Mouse (Mus musculus) gastrocnemius, adult 18-20 months (tissue): ENCODE measurements around the gene Tut1. TPM values are rescaled to one million over a fixed set of nuclear protein-coding genes. Genes with fewer than 3 reads are reported as not detected.

ENCODE experiments used
- DNase-seq: peaks from one replicate; pipeline ENCODE4 v3.0.0; 2021; ENCODE audit warnings: low spot score
- long read RNA-seq, 2 experiments: library from polyadenylated mRNA; stranded (forward); transcript quantifications; one replicate each; pipeline ENCODE4 v2.0.0; 2021
- total RNA-seq, 2 experiments: library from RNA; stranded (reverse); gene quantifications; 2 replicates each; pipeline ENCODE4 v1.2.3; 2021

Tut1 gene
- total RNA-seq = 1 to 10 TPM; 7.6 to 8.2 TPM
- long read RNA-seq, experiment 1, transcript Tut1-201 (9 exons, 2,753 nt) = major isoform, 15 of 18 reads
- long read RNA-seq, experiment 1, partial matches to known transcripts = 2 of 18 reads
- long read RNA-seq, experiment 1, other reads (novel, unspliced or antisense) = 0 of 18 reads
- long read RNA-seq, experiment 2, transcript Tut1-201 (9 exons, 2,753 nt) = major isoform, 5 of 5 reads
- long read RNA-seq, experiment 2, partial matches to known transcripts = 0 of 5 reads
- long read RNA-seq, experiment 2, other reads (novel, unspliced or antisense) = 0 of 5 reads

DNA sequence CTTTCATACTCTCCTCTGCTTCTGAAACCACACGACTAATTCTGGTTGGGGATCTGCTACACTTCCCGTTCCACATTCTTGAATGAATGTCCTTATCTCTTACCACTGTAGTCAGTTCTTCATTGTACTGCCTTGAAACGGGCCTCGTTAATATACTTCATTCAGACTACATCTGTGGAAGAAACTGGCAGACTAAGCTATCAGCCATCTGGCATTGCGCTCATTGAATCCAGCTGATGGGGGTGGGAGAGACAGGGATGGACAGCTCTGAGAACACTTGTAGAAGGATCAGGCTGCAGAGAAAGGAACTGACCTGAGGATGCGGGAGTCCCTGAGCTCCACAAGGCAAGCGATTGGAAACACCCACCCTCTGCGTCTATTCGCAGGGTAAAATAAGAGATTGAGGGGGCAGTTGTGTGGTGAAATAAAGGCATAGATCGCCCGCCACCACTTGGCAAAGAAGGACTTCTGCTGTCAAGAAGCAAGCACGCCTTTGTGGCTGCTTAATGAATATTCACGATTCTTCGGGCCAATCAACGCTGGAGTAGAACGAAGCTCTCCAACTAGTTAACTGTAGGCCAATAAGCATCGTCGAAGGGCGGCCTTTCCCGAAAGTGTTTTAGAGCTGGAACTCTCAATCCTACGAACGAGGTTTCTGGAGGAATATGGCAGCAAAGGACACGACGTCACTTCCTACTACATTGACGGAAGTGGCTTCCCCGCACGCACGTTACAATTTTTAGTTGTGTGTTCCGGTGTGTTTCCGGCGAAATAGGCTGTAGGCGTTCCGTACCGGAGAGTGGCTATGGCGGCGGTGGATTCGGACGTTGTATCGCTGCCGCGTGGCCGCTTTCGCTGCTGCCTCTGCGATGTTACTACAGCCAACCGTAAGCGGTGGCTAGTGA lies at the start of gene Tut1:
Tut1 (plus strand) TSS at position 713 of the 905 bp plus-strand sequence.
- peak; percentile 96 for DNase-seq

DNA sequence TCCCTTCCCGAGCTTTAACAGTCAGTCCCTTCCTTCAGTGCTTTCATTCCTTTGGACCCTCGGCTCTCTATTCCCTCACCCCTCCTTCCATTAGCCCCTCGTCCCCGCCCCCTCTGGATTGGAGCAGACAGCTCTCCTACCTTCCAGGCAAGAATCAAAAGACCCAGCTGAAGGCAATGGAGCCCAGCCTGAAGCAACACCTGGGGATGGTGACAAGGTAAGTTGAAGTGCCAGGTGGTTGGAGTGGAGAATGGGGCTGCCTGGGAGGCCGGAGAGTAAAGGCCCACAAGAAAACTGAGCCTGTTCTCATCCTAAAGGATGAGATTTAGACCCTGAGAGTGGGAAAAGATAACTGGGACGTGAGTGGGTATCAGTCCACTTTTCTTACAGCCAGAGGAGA lies 45.1 kb upstream of the Tut1 start:
- no peak for DNase-seq

DNA sequence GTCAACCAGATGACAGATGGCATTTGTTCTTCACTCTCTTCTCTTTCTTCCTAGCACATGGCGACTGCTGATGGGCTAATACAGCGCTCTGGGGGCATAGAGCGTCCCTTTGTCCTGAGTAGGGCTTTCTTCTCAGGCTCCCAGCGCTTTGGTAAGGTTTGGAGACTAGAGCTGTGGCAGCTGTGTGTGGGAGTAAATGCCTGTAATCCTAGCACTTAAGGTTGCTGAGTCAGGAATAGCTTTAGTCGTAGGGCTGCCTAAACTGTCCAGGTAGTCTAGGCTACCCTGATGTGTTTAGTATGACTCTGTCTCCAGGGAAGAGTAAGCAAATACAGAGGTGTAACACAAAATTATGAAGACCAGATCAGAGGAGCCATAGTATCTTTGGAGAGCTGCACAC lies 41.8 kb upstream of the Tut1 start:
- DNase-seq = no peak

DNA sequence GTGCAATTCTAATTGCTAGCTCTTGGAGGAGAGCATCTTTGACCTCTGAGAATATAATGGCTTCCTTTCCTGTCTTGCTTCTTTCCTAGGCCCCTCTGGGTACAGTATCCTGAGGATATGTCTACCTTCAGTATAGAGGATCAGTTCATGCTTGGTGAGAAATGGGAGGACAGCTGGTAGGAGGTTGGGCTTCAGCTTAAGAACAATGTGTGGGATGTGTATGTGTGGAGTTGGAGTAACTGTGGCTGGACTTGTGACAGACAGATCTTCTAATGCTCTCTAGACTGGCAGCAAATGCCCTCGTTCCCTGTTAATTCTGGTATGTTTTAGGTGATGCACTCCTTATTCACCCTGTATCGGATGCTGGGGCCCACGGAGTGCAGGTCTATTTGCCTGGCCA lies 39.4 kb upstream of the Tut1 start:
- DNase-seq = no peak

DNA sequence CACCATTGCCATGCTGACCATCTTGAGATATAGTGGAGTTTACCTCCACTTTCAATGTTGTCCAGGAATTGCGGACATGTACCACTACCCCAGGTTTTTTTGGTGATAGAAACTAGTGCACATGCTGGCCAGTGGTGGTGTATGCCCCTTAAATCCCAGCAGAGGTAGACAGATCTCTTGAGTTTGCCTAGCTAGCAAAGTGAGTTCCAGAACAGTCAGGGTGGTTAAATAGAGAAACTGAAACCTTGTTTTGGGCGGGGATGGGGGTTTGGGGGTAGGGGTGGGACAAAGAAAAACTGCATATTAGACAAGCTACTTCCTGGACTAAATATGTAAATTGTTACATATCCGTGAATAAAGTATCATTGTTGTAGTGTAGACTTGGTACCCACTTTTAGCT lies 34.6 kb upstream of the Tut1 start:
- no peak for DNase-seq

DNA sequence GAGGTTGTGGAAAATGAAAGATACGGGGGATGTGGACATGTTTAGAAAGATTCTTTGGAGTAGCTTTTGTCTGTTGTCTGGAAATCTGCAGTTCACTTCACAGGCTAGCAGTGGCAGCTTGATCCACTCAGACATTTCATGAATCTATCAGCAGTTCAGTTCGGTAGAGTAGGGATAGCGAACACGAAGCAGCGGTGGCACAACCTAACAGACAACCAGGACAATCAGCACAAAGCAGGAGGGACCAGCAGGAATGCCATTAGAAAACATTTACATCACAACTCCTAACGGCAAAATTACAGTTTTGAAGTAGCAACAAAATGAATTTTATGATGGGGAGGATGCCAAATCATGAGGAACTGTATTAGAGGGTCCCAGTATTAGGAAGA lies 34.0 kb upstream of the Tut1 start:
- DNase-seq = no peak

DNA sequence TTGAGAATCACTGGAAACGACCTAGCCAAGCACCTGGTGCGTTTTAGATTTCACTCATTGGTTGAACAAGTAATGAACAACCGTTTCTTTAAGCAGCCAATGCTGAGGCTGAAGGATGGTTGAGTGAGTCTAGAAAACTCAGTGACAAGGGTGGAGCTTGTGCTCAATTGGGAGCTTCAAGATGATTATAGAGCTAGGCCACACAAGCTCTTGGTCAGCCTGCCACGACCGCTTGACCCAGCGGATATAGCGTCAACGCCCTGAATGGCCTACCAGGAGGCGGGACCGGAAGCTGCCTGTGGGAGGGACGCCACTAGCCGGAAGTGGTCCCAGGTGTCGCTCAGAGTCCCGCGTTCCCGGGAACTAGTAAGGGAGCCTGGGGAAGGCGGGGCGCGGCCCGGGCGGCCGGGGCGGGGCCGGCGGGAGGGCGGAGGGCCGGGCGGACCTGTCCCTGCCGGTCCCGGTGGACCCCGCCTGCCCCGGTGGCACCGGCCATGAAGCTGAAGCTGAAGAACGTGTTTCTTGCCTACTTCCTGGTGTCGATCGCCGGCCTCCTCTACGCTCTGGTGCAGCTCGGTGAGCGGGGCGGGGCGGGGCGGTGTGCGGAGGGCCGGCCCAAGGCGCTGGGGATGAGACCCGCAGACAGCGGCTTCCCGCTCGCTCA lies 33.4 kb upstream of the Tut1 start, which contains the start of gene B3gat3:
B3gat3 (plus strand) TSS at position 302 of the 664 bp plus-strand sequence.
- peak; percentile 97 for DNase-seq

DNA sequence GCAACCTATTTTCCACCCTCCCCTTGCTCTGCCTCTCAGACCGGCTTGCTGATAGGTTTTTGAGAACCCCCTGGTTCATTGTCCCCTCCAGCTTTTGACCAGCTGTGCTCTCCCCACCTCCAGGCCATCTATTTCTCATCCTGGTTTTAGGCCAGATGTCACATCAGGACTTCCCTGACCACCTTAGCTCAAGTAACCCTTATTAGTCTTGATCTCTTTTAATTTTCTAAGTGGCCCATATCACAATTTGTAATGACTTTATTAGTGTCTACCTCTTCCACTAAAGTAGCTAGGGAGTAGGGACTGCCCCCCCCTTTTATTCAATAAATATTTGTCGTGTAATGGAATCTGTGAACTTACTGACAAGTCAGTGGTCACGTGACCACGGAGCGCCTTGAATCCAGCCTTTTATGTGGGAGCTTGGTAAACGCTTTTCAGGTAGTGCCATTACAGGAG lies 32.8 kb upstream of the Tut1 start:
- no peak for DNase-seq

DNA sequence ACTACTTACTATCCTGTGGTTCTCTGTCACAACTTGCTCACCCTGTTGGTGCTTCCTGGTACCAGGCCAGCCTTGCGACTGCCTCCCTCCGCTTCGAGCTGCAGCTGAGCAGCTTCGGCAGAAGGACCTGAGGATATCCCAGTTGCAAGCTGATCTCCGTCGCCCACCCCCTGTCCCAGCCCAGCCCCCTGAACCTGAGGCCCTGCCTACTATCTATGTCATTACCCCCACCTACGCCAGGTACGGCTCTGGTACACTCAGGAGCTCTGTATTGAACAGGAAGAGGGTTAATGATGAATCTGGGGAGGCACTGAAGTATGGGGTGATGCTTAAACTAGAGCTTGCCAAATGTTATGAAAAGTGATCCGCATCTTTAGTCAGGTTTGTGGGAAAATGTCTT lies 31.9 kb upstream of the Tut1 start:
- DNase-seq = no peak

DNA sequence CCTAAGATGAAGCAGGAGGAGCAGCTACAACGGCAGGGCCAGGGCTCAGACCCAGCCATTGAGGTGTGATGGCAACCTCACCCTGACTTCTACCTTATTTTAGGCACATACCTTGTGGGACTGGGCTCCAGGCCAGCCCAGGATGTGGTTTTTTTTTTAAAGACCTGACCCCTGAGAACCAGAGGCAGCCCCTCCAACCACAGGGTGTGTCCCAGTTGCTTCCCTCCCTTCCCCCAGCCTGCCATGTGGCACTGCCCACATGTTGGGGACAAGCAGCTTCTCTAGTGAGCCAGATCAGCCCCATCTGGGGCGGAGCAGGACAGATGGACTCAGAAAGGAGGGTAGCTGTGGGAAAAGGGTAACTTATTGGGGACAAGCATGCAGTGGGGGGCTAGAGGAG lies 26.9 kb upstream of the Tut1 start:
- DNase-seq = no peak

DNA sequence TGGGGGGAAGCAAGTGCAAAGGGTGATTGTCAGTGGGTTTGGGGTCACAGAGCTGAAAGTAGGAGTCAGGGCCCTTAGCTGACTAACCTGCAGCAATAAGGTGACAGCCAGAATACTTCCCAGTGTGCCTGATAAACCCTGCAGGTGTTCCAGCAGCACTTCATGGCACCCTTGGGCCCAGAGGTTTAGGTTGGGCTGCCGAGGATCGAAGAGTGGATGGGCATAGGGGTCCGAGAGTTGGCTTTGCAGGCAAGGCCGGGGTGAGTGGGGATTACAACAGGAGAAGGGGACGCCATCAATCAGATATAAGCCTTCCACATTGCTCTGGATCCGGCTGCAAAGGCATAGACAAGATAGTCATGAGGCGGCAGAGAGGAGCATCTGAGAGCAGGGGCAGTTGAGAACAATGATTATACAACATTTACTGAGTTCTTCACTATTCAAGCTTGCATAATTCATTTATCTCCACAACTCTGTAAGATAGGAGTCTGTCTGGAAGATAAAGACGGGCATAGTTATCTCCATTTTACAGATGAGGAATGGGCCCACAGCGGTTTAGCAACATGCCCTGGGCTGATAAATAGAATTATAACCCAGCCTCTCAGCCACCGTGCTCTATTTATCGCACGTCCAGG lies 25.6 kb upstream of the Tut1 start:
- DNase-seq = no peak

DNA sequence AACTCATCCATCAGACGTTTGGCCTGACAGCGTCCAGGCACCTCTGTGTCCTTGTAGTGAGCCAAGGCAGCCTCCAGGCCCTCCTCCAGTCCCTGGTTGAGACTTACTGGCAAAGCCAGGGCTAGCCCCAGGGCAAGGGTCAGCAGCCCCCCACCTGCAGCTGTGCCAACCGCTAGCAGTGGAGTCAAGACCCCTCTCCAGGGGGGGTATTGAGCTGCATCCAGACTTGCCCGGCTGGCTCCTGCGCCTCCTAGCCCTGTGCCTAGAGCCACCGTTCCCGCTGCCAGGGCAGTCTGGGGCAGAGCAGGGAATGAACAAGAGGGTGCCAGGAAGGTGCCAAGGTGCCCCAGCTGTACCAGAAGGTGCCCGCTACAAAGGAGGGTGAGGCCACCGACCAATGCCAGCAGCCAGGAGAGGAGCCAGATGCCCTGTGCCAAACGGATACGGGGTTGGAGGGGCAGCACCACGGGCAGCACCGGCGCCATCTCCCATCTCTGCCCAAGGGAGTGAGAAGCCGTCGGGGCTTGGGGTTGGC lies 24.9 kb upstream of the Tut1 start:
- no peak for DNase-seq

DNA sequence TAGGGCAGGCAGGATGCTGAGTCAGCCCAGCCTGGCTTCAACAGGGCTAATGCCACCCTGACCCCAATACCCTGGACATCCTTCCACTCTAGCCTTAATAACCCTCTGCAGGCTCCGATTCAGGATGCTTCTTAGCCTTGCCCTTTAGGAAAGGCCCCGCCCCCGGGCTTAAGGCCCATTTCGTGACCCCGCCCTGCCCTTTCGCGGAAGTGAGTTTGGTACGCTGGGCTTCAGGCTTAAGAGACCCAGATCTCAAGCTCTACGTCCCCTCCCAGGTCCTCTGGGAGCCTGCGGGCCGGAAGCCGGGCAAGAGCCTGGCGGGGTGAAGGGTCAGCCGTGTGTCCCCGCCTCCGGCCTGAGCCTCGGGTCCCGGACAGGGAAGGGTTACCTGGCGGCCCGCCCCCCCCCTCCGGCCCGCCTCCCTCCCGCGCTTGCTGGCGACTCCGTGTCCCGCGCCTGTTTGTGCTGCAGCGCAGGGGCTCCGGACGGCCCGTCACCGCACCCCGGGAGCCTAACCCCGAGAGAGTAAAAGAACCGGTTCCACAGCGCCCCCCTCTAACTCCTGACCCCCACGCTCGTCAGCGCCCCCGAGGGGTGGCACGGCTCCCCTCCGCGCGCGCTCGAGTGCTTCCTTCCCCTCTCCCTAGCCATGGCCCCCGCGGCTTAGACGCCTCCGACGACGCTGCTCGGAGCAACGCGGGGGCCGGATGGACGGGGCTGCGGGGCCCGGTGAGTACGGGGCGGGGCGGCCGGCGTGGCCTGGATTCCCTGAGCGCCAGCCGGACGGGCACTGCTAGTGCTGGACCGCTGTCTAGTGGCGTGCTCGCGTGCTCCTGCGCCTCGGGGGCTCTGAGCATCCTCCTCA lies 24.2 kb upstream of the Tut1 start, which contains the start of the genes Rom1 and Eml3:
Rom1 (minus strand) TSS at position 133 of the 865 bp plus-strand sequence.
Eml3 (plus strand) TSS at position 329 of the 865 bp plus-strand sequence.
- DNase-seq = peak; percentile 95

DNA sequence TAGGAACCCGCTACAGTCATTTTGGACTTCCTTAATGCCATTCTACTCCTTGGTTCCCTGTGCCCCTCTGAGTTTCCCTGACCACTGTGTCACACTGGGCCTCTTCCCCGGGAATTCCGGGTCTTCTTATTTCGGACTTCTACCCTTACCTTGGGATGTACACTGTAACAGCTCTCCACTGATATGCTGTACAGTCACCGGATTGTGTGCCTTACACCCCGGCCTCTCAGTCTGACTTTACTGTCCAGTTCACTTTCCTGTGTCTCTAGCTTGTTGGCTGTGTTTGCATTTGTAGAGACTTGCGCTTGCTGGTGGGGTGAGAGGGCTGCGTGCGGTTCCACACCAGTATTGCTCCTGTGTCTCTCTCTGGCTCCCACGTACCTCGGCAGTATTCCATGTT lies 23.5 kb upstream of the Tut1 start:
- DNase-seq = no peak

DNA sequence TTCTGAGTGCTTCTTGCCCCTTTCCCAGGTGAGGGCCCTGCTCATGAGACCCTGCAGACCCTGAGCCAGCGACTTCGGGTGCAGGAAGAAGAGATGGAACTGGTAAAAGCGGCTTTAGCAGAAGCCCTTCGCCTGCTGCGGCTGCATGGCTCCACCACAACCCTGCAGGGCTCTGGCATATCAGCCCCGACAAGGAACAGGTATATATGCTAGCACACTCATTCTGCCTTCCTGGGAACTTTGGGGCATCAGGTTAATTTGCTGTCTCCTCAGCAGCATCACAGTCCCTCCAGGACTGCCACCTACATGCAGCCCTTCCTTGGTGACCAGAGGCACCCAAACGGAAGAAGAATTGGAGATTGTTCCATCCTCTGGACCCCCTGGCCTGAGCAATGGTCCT lies 22.9 kb upstream of the Tut1 start:
- no peak for DNase-seq

DNA sequence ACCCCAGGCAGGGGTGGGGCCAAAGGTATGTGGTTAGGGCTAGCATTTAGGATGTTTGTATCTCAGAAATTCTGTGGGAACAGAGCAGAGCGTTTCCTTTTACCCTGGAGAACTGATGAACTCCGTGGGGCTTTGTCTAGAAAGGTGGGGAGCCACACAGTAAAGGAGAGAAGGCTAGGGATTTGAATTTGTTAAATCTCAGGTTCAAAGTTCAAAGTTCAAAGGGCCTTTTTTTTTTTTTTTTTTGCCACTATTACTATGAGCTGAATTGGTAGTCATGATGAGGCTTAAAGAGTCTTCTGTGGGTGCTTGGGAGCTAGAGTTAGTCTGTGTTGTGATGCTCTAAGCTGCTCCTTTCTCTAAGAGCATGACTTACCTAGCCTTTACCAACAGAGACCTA lies 16.9 kb upstream of the Tut1 start:
- DNase-seq = no peak

DNA sequence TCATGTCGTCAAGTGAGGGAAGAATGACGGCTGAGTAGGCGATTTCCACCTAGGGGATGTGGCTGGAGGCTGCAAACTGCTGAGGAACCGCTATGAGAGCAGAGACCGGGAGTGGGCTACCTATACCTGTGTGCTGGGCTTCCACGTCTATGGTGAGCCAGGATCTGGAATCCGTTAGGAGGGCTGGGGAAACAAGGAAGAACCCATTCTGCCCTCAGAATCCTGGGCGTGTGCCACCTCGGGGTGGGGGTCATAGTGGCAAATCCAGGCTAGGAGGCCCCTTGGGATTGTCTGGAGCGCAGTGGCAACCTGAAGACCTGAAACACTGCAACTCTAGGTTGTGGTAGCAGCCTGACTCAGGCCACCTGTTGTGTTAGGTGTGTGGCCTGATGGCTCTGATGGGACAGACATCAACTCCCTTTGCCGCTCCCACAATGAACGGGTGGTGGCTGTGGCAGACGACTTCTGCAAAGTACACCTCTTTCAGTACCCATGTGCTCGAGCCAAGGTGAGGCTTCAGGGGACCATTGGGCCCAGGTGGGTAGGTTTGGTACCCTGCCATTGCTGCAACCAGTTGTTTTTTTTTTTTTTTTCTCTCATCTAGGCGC lies 13.0 kb upstream of the Tut1 start:
- DNase-seq = no peak

DNA sequence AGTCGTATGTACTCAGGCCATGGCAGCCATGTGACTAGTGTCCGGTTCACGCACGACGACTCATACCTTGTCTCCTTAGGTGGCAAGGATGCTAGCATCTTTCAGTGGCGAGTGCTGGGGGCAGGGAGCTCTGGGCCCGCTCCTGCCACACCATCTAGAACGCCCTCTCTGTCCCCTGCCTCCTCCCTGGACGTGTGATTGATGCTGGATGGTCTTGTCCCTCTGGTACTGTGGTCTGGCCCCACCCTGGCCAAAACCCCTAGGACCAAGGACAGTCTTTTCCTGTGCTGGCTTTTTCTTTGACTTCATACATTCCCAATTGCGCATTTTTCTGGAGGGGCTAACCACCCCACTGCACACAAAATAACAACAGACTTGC lies 12.5 kb upstream of the Tut1 start:
- DNase-seq = no peak

DNA sequence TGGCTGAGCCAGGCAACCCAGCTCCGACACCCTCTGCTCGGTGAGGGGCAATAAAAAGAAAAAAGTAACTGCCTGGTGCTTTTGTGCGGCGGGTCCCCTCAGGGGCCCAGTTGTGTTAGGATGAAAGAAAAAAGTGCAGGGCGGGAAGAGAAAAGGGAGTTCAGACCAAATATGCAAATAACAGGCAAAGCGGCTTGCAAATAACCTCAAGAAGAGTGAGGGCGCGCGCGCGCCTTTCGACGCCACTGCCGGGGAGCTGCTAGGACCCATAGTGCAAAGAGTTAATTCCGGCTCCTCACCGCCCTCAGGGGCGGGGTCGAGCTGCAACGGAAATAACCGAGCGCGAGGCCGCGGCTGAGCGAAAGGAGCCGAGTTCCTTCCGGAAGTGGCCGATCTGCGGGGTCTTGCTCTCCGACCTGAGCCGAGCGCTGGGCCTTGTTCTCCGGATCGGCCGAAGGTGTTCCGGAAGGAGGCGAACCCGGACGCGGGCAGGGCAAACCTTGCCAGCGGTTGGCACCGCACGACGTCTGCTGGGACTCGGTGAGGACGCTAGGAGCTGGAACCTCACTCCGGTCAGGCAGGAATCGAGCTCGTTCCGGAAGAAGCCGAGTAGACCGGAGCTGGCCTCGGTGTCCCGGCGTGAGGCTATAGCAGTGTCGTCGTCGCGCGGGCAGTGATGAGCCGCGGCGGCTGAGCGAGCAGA lies 12.0 kb upstream of the Tut1 start, which contains the start of gene Mta2:
Mta2 (plus strand) TSS at position 361 of the 703 bp plus-strand sequence.
- peak; percentile 95 for DNase-seq
